Mouse (Mus musculus) liver, embryonic 13.5 days (tissue): ENCODE data around the gene Mybpc3. TPM values are rescaled to one million over a fixed set of nuclear protein-coding genes. Genes with fewer than 3 reads are reported as not detected.

Source experiments
- ATAC-seq: fragments of 200-750 bp; cut with Nextera tagmentation; 2 replicates; pipeline ENCODE4 v1.8.0; 2017; ENCODE audit warnings: low read depth, mild to moderate bottlenecking, moderate number of reproducible peaks, moderate library complexity
- DNase-seq: peaks from one replicate; pipeline ENCODE4 v3.0.0; 2022
- H3K27ac ChIP-seq: fragments of 300-500 bp; sonication (generic); 2 replicates; pipeline ENCODE4 v1.5.1; 2015; ENCODE audit warnings: moderate library complexity, mild to moderate bottlenecking, inconsistent platforms
- H3K27me3 ChIP-seq: fragments of 300-500 bp; sonication (generic); 2 replicates; pipeline ENCODE4 v1.6.1; 2015; ENCODE audit warnings: mild to moderate bottlenecking, inconsistent platforms
- H3K36me3 ChIP-seq: fragments of 300-500 bp; sonication (generic); 2 replicates; pipeline ENCODE4 v1.6.1; 2015; ENCODE audit warnings: mild to moderate bottlenecking, inconsistent platforms
- H3K4me1 ChIP-seq: fragments of 300-500 bp; sonication (generic); replicated peaks from 2 replicates; pipeline ENCODE4 v1.6.1; 2015; ENCODE audit warnings: inconsistent platforms
- H3K4me2 ChIP-seq: fragments of 300-500 bp; sonication (generic); 2 replicates; pipeline ENCODE4 v1.6.1; 2015; ENCODE audit warnings: inconsistent platforms, mild to moderate bottlenecking, moderate library complexity
- H3K4me3 ChIP-seq: fragments of 300-500 bp; sonication (generic); replicated peaks from 2 replicates; pipeline ENCODE4 v1.5.1; 2015; ENCODE audit warnings: mild to moderate bottlenecking, inconsistent platforms
- H3K9ac ChIP-seq: fragments of 300-500 bp; sonication (generic); 2 replicates; pipeline ENCODE4 v1.6.1; 2015; ENCODE audit warnings: mild to moderate bottlenecking, inconsistent platforms
- H3K9me3 ChIP-seq: fragments of 300-500 bp; sonication (generic); replicated peaks from 2 replicates; pipeline ENCODE4 v1.6.1; 2016; ENCODE audit warnings: inconsistent platforms
- WGBS: fragments of 180-500 bp; shearing (Covaris S2); methylation state at CpG from one replicate; pipeline ENCODE4 v1.1.7; 2015; ENCODE audit not compliant: insufficient replicate concordance; 5-methylcytosine and 5-hydroxymethylcytosine counted together
- polyA plus RNA-seq: library from polyadenylated mRNA; unstranded; fragments of >200 nt; fragmentation: Nextera tagmentation; extraction: Ambion mirVana; gene quantifications from 2 replicates; pipeline ENCODE4 v1.2.1, GENCODE M21; 2015

Gene Mybpc3
- polyA plus RNA-seq, 1 experiment from 2014 or later, result 0.14 TPM

DNA sequence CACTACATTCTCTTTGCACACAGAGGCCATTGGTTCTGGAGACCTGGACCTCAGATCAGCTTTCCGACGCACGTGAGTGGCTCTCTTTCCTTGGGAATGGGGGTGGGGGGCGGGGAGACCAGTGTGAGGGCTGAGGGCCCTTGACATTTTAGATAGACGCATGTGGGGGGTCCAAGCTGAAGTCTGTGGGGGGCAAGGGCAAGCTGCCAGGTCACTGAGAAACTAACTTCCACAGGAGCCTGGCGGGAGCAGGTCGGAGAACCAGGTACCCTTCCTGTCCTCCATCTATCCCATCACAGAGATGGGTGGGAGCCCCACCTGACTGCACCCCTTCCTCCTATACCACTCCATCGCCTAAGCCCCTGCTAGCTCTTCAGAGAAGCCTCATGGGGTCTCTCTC, 3.6 kb downstream of the Mybpc3 start:
- Histone ChIP-seq H3K4me2 (no peak overlapping the region), H3K4me3 (no peak overlapping the region), H3K9me3 (no peaks in the 10 kb centered on the region), H3K4me1 (no peaks in the 10 kb centered on the region), H3K27me3 (peaks cover 11% of the 10 kb centered on the region; the same call in 1 of the 2 replicates), H3K9ac (no peak overlapping the region), H3K36me3 (no peaks in the 10 kb centered on the region), H3K27ac (no peak overlapping the region)
- DNase-seq, result no peak
- ATAC-seq, result no peak
- 55% methylated on average over 8 of the region's 8 CpGs for WGBS

- Histone ChIP-seq H3K4me2 (no peak overlapping the region), H3K36me3 (no peaks in the 10 kb centered on the region), H3K27ac (no peak overlapping the region), H3K27me3 (peaks cover 11% of the 10 kb centered on the region; the same call in 1 of the 2 replicates), H3K4me1 (no peaks in the 10 kb centered on the region), H3K4me3 (no peak overlapping the region), H3K9me3 (no peaks in the 10 kb centered on the region), H3K9ac (no peak overlapping the region)
- 78% methylated on average over 6 of the region's 6 CpGs for WGBS
- DNase-seq (no peak), ATAC-seq (no peak)
Measured at GRCm38 (mm10) chr2:91123521-91123920, 5.6 kb downstream of the Mybpc3 start.

DNA sequence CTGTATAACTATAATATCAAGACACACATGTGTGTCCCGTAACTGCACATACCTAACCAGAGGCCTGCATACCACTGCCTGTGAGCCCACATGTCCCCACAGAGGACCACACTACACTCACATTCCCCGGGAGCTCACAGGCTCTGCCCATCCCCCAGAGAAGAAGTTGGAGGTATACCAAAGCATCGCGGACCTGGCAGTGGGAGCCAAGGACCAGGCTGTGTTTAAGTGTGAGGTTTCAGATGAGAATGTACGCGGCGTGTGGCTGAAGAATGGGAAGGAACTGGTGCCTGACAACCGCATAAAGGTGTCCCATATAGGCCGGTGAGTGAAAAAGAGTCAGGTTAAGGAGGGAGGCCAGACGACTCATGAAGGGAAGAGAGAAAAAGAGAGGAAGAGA, 7.2 kb downstream of the Mybpc3 start:
- H3K9me3 ChIP-seq, result no peaks in the 10 kb centered on the region
- WGBS, result 75% methylated on average over 10 of the region's 10 CpGs
- H3K36me3 ChIP-seq, result no peaks in the 10 kb centered on the region
- peaks cover 11% of the 10 kb centered on the region; the same call in 1 of the 2 replicates for H3K27me3 ChIP-seq
- no peak overlapping the region for H3K4me2 ChIP-seq
- DNase-seq (no peak), ATAC-seq (no peak)
- no peak overlapping the region for H3K4me3 ChIP-seq
- no peak overlapping the region for H3K9ac ChIP-seq
- H3K4me1 ChIP-seq, result no peaks in the 10 kb centered on the region
- H3K27ac ChIP-seq, result no peak overlapping the region

GRCm38 (mm10) chr2:91128761-91129160, 10.8 kb downstream of the Mybpc3 start:
- Histone ChIP-seq H3K4me3 (no peak overlapping the region), H3K27ac (no peak overlapping the region), H3K27me3 (peaks cover 6% of the 10 kb centered on the region; the same call in 1 of the 2 replicates), H3K4me2 (no peak overlapping the region), H3K4me1 (no peaks in the 10 kb centered on the region), H3K36me3 (no peaks in the 10 kb centered on the region), H3K9ac (no peak overlapping the region), H3K9me3 (no peaks in the 10 kb centered on the region)
- no peak for ATAC-seq
- 61% methylated on average over 5 of the region's 5 CpGs for WGBS
- no peak for DNase-seq

- Histone ChIP-seq H3K4me3 (no peak overlapping the region), H3K4me2 (no peak overlapping the region), H3K27me3 (peaks cover 6% of the 10 kb centered on the region; the same call in 1 of the 2 replicates), H3K4me1 (no peaks in the 10 kb centered on the region), H3K36me3 (no peaks in the 10 kb centered on the region), H3K9ac (no peak overlapping the region), H3K9me3 (no peaks in the 10 kb centered on the region), H3K27ac (no peak overlapping the region)
- ATAC-seq (no peak), DNase-seq (no peak)
- 78% methylated on average over 6 of the region's 6 CpGs for WGBS
Measured at GRCm38 (mm10) chr2:91130126-91130525, 12.2 kb downstream of the Mybpc3 start.

DNA sequence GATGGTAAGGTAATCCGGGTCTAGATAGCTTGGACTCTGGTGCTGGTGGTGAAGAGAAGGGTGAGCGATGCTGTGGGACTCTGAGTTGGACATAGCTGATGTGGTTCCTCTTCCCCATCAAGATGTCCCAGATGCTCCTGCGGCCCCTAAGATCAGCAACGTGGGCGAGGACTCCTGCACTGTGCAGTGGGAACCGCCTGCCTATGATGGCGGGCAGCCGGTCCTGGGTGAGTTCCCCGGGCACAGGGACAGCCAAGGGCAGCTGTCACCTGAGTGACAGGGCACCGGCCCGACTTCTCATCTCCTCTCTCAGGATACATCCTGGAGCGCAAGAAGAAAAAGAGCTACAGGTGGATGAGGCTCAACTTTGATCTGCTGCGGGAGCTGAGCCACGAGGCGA, 13.3 kb downstream of the Mybpc3 start:
- DNase-seq, result no peak
- H3K36me3 ChIP-seq, result no peaks in the 10 kb centered on the region
- WGBS, result 80% methylated on average over 15 of the region's 15 CpGs

DNA sequence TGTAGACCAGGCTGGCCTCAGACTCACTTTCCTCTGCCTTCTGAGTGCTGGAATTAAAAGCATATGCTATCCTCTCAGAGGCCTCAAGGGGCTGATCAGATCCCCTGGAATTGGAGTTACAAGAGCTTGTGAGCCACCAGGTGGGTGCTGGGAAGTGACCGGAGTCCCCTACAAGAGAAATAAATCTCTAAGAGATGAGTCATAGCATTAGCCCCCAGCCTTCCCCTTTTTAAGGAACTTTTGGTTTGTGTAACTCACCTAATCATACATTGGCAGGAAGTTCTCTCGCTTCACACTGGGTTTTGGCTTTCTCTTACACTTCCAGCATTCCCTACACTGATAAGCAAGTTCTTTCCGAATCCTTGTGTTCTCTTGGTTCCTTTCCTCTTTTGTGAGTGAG, 14.1 kb downstream of the Mybpc3 start:
- Histone ChIP-seq H3K27ac (no peak overlapping the region), H3K27me3 (peaks cover 6% of the 10 kb centered on the region; the same call in 1 of the 2 replicates), H3K4me1 (no peaks in the 10 kb centered on the region), H3K36me3 (no peaks in the 10 kb centered on the region), H3K9ac (no peak overlapping the region), H3K9me3 (no peaks in the 10 kb centered on the region), H3K4me3 (no peak overlapping the region), H3K4me2 (no peak overlapping the region)
- ATAC-seq, result no peak
- WGBS, result 28% methylated on average over 3 of the region's 3 CpGs
- DNase-seq, result no peak

More for the DNA sequence above, 13.3 kb downstream of the Mybpc3 start:
- no peaks in the 10 kb centered on the region for H3K9me3 ChIP-seq
- H3K4me3 ChIP-seq, result no peak overlapping the region
- H3K27me3 ChIP-seq, result peaks cover 6% of the 10 kb centered on the region; the same call in 1 of the 2 replicates
- no peak for ATAC-seq
- H3K4me1 ChIP-seq, result no peaks in the 10 kb centered on the region
- H3K9ac ChIP-seq, result no peak overlapping the region
- H3K27ac ChIP-seq, result no peak overlapping the region
- no peak overlapping the region for H3K4me2 ChIP-seq

GRCm38 (mm10) chr2:91136513-91137412, 18.8 kb downstream of the Mybpc3 start:
- no peak overlapping the region for H3K27ac ChIP-seq
- WGBS, result 65% methylated on average over 11 of the region's 11 CpGs
- DNase-seq (no peak), ATAC-seq (no peak)
- H3K9me3 ChIP-seq, result no peaks in the 10 kb centered on the region
- H3K4me3 ChIP-seq, result no peak overlapping the region
- no peak overlapping the region for H3K9ac ChIP-seq
- H3K4me1 ChIP-seq, result peaks cover 4% of the 10 kb centered on the region; the same call in 1 of the 2 replicates
- H3K27me3 ChIP-seq, result peaks cover under 1% of the 10 kb centered on the region; the same call in 1 of the 2 replicates
- no peak overlapping the region for H3K4me2 ChIP-seq
- H3K36me3 ChIP-seq, result peaks cover 8% of the 10 kb centered on the region; the same call in 1 of the 2 replicates

- no peak for ATAC-seq
- peaks cover 14% of the 10 kb centered on the region for H3K36me3 ChIP-seq
- H3K27ac ChIP-seq, result no peak overlapping the region
- H3K4me2 ChIP-seq, result no peak overlapping the region
- no peak overlapping the region for H3K9ac ChIP-seq
- WGBS, result 70% methylated on average over 6 of the region's 6 CpGs
- H3K4me1 ChIP-seq, result peaks cover 4% of the 10 kb centered on the region; the same call in 1 of the 2 replicates
- no peaks in the 10 kb centered on the region for H3K9me3 ChIP-seq
- no peaks in the 10 kb centered on the region for H3K27me3 ChIP-seq
- no peak for DNase-seq
- H3K4me3 ChIP-seq, result no peak overlapping the region
Measured at GRCm38 (mm10) chr2:91137481-91137880, 19.5 kb downstream of the Mybpc3 start.

- Histone ChIP-seq H3K4me1 (peaks cover 4% of the 10 kb centered on the region; the same call in 1 of the 2 replicates), H3K36me3 (peaks cover 20% of the 10 kb centered on the region), H3K4me3 (no peak overlapping the region), H3K27me3 (no peaks in the 10 kb centered on the region), H3K27ac (no peak overlapping the region), H3K9me3 (no peaks in the 10 kb centered on the region), H3K9ac (no peak overlapping the region), H3K4me2 (no peak overlapping the region)
- no peak for DNase-seq
- WGBS, result 66% methylated on average over 5 of the region's 5 CpGs
- no peak for ATAC-seq
Measured at GRCm38 (mm10) chr2:91139311-91139710, 21.4 kb downstream of the Mybpc3 start.

GRCm38 (mm10) chr2:91139764-91140163, 21.8 kb downstream of the Mybpc3 start:
- Histone ChIP-seq H3K4me3 (no peak overlapping the region), H3K4me2 (no peak overlapping the region), H3K4me1 (peaks cover 4% of the 10 kb centered on the region; the same call in 1 of the 2 replicates), H3K36me3 (peaks cover 20% of the 10 kb centered on the region), H3K27me3 (no peaks in the 10 kb centered on the region), H3K27ac (no peak overlapping the region), H3K9me3 (no peaks in the 10 kb centered on the region), H3K9ac (no peak overlapping the region)
- WGBS, result 84% methylated on average over 8 of the region's 8 CpGs
- DNase-seq, result no peak
- no peak for ATAC-seq
